Mouse (Mus musculus) liver, embryonic 12.5 days (tissue): ENCODE data around the gene Cabin1. TPM values are rescaled to one million over a fixed set of nuclear protein-coding genes. Genes with fewer than 3 reads are reported as not detected.

Source experiments
- ATAC-seq: fragments of 200-750 bp; cut with Nextera tagmentation; 2 replicates; pipeline ENCODE4 v1.8.0; 2017; ENCODE audit warnings: moderate number of reproducible peaks, mild to moderate bottlenecking, moderate library complexity
- H3K27ac ChIP-seq: fragments of 300-500 bp; sonication (generic); 2 replicates; pipeline ENCODE4 v1.5.1; 2016; ENCODE audit warnings: mild to moderate bottlenecking
- H3K27me3 ChIP-seq: fragments of 300-500 bp; sonication (generic); replicated peaks from 2 replicates; pipeline ENCODE4 v1.6.1; 2016; ENCODE audit warnings: mild to moderate bottlenecking, moderate library complexity
- H3K36me3 ChIP-seq: fragments of 300-500 bp; sonication (generic); 2 replicates; pipeline ENCODE4 v1.6.1; 2016; ENCODE audit warnings: mild to moderate bottlenecking, moderate library complexity
- H3K4me1 ChIP-seq: fragments of 300-500 bp; sonication (generic); 2 replicates; pipeline ENCODE4 v1.6.1; 2016
- H3K4me2 ChIP-seq: fragments of 300-500 bp; sonication (generic); 2 replicates; pipeline ENCODE4 v1.6.1; 2016; ENCODE audit warnings: mild to moderate bottlenecking, moderate library complexity
- H3K4me3 ChIP-seq: fragments of 300-500 bp; sonication (generic); 2 replicates; pipeline ENCODE4 v1.5.1; 2016; ENCODE audit warnings: mild to moderate bottlenecking, moderate library complexity
- H3K9ac ChIP-seq: fragments of 300-500 bp; sonication (generic); 2 replicates; pipeline ENCODE4 v1.6.1; 2016; ENCODE audit warnings: mild to moderate bottlenecking, moderate library complexity
- H3K9me3 ChIP-seq: fragments of 300-500 bp; sonication (generic); replicated peaks from 2 replicates; pipeline ENCODE4 v1.6.1; 2016; ENCODE audit warnings: mild to moderate bottlenecking, moderate library complexity
- WGBS: fragments of 180-500 bp; shearing (Covaris S2); methylation state at CpG from one replicate; pipeline ENCODE4 v1.1.7; 2016; ENCODE audit not compliant: insufficient replicate concordance; 5-methylcytosine and 5-hydroxymethylcytosine counted together
- polyA plus RNA-seq: library from polyadenylated mRNA; unstranded; fragments of >200 nt; fragmentation: Nextera tagmentation; extraction: Ambion mirVana; gene quantifications from 2 replicates; pipeline ENCODE4 v1.2.1, GENCODE M21; 2016

The Cabin1 gene
- polyA plus RNA-seq, 1 experiment from 2014 or later = 24.4 TPM

DNA sequence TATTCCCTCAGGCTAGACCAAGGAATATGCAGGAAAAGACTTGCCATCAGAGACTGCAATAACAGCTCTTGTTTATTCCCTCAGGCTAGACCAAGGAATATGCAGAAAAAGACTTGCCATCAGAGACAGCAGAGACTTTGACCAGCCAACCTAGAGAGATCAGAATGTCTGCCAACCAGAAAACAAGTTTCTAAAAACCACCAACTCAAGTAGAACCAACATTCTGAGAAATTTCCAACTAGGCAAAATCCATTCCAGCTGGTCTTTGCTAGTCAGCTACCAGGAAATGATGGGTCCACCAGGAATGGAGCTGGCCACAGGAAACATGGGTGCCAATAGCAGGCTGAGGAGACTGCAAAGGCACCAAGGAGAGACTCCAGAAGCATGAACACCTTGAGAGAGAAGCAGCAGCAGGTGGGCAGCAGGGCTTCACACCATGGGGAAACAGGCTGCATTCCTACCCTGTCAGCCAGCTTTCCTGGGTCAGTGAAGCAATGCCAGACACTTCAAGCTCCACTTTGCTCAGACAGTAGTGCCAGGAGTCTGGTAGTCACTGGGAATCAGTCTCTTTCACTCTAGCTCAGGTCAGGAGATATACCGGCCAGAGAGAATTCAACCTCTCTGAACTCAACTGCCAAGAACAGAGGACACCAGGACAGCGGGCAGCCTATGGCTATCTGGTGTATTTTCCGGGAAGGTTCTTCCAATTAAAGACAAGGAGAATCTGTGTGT is 56.1 kb downstream of the Cabin1 start:
- 78% methylated on average over 3 of the region's 3 CpGs for WGBS
- peaks cover 53% of the 10 kb centered on the region for H3K4me1 ChIP-seq
- peak overlapping the region; percentile 97 for H3K27ac ChIP-seq

DNA sequence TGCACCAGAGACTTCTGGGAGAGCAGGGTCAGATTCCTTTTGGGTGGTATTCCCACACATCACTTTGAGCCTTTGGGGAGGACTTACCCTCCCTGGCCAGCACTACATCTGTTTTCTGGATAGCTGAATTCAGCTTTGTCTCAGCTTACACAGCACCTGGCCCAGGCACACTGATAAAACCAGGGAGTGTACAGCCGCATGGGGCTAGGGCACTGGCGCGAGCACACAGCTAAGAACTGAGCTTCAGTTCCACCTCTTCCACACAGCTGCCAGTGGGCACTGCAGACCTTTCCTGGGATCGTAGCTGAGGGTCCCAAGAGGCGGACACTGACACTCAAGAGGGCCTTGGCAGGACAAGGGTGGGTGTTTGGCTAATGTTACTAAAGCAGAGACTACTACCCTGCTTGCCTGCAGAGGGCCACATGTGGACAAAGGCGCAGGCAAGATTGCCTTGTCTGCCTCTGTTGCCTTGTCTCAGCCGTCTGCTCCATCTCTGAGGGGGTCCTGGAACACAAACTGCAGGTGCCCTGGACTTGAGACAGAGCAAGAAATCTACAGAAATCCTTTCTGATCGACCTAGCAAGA is 57.4 kb downstream of the Cabin1 start:
- ATAC-seq = peak; percentile 79
- Histone ChIP-seq H3K27ac (peak overlapping the region; percentile 97), H3K36me3 (peaks cover 87% of the 10 kb centered on the region), H3K4me3 (0 out of 2 replicates have a peak overlapping the region, but pooled peaks have one; percentile 9), H3K9me3 (no peaks in the 10 kb centered on the region), H3K4me2 (peak overlapping the region; percentile 51), H3K27me3 (no peaks in the 10 kb centered on the region), H3K9ac (peak overlapping the region; percentile 61), H3K4me1 (peaks cover 60% of the 10 kb centered on the region)
- WGBS = 53% methylated on average over 8 of the region's 8 CpGs

More for the DNA sequence above, 56.1 kb downstream of the Cabin1 start:
- no peak overlapping the region for H3K4me3 ChIP-seq
- H3K27me3 ChIP-seq = no peaks in the 10 kb centered on the region
- H3K9ac ChIP-seq = no peak overlapping the region; the same call in 1 of the 2 replicates
- no peak for ATAC-seq
- peaks cover 89% of the 10 kb centered on the region for H3K36me3 ChIP-seq
- no peaks in the 10 kb centered on the region for H3K9me3 ChIP-seq
- no peak overlapping the region for H3K4me2 ChIP-seq

DNA sequence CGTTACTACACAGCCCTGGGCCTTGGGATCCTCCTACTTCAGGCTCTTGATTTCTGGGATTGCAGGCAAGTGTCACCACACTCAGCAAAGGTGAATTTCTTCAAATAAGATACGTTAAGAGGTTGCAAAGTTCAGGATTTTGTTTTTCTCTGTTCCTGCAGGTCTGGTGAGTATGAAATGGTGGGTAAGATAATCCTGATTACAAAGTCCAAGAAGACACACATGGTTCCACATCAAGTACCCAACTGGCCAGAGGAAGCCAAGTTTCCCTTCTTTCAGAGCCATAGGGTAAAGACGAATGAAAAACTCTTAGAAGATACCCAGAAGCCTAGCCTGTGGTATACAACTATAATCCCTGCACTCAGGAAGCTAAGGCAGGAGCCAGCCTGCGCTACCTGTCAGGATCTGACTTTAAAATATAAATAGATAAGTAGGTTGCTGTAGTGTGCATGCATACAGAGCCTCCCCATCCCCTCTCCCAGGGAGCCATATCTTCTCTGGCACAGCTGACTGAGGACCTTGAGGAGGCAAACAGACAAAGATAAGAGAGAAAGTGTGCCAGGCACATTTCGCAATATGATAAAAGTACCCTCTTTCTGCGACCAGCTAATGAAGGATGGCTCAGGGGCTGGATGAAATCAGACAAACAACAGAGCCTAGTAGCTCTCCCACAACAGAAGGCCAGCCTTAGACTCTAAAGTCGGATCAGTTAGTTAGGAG is 58.3 kb downstream of the Cabin1 start:
- Histone ChIP-seq H3K4me3 (0 out of 2 replicates have a peak overlapping the region, but pooled peaks have one; percentile 9), H3K27ac (peak overlapping the region; percentile 97), H3K27me3 (no peaks in the 10 kb centered on the region), H3K4me2 (peak overlapping the region; percentile 51), H3K9me3 (no peaks in the 10 kb centered on the region), H3K36me3 (peaks cover 83% of the 10 kb centered on the region), H3K9ac (peak overlapping the region; percentile 61), H3K4me1 (peaks cover 62% of the 10 kb centered on the region)
- peak; percentile 96 for ATAC-seq
- 39% methylated on average over 7 of the region's 7 CpGs for WGBS

DNA sequence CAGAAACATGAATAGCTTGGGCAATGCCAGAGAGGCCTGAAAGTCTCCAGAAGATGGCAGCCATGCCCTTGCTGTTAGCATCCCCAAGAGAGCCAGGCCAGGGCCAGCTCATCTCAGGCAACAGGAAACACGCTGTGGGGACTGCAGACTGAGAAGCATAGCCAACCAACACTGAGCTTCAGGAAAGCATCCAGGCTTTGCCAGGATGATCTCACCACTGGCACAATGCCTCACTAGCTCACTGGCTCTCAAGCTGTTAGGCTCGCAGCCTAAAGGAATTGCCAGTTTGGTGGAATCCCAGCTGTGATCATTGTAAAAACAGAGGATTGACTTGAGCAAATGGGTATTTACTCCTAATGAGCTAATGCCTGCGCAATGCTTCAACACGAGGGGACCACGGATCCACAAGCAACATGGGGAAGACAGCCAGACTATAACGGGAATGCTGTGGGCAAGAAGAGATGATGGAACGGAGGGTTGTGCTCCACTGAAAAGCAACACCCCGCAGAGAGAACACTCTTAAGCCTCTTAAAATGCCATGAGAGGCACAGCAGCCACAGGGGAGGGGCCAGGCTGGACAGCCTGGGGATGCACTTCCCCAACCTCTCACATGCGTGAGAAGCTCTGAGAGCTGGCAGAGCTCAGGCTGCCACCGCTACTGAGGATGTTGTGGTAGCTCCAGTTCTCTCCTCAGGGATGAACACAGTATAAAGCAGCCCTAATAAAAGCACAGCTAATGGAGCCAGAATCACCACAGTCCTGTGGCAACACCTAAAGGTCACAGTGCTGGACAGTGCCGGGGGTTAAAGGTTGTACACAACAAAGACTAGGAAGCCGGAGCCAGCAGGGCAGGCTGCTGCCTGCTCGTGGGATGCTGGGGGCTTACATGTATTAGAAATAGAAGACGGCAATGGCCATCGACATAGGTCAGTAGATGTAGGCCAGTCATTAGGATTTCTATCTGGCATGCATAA is 59.6 kb downstream of the Cabin1 start:
- Histone ChIP-seq H3K27ac (peak overlapping the region; percentile 97), H3K9ac (no peak overlapping the region), H3K36me3 (peaks cover 83% of the 10 kb centered on the region), H3K4me2 (no peak overlapping the region), H3K9me3 (no peaks in the 10 kb centered on the region), H3K4me3 (no peak overlapping the region), H3K27me3 (no peaks in the 10 kb centered on the region), H3K4me1 (peaks cover 72% of the 10 kb centered on the region)
- no peak for ATAC-seq
- WGBS = 82% methylated on average over 15 of the region's 15 CpGs

DNA sequence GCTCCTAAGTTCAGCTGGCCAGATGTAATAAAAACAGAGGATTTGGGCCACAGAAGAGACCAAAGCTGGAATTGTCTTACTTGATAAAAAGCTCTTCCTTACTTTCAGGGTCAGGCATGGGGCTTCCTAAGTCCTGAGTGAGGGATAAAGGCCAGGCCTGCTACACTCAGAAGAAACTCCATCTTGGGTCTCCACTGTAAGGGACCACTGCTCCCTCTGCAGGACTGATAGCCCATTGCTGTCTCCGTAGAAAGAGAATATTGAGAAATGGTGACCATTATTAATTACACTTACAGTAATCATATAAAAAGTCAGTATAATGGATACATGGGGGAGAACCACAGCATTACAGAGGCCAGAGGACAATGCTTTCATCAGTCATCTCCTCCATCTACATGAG is 60.6 kb downstream of the Cabin1 start:
- peaks cover 82% of the 10 kb centered on the region for H3K4me1 ChIP-seq

DNA sequence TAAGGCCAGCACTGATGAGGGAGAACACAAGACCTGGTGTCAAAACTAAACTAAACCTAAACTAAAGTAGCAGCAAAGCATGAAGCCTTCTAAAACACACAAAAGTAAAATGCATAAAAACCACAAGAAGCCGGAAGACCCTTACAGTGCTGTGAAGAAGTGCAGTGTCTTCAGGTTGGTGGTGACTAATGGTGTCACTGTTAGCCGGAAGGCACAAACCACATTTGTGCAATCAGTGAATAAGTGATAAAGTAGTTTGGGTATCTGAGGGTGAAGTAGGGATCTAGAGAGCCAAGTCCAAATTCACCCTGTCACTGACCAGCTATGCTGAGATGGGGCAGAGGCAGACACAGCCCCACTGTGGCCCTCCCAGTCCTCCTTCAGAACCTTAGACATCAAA is 61.6 kb downstream of the Cabin1 start:
- WGBS = 49% methylated on average over 2 of the region's 2 CpGs
- Histone ChIP-seq H3K27me3 (no peaks in the 10 kb centered on the region), H3K9ac (no peak overlapping the region), H3K27ac (peak overlapping the region; percentile 97), H3K9me3 (no peaks in the 10 kb centered on the region), H3K36me3 (peaks cover 80% of the 10 kb centered on the region), H3K4me2 (no peak overlapping the region), H3K4me3 (no peak overlapping the region), H3K4me1 (peaks cover 83% of the 10 kb centered on the region)
- ATAC-seq = no peak

More for the DNA sequence above, 60.6 kb downstream of the Cabin1 start:
- Histone ChIP-seq H3K27me3 (no peaks in the 10 kb centered on the region), H3K27ac (peak overlapping the region; percentile 97), H3K9ac (no peak overlapping the region), H3K36me3 (peaks cover 83% of the 10 kb centered on the region), H3K4me3 (no peak overlapping the region), H3K9me3 (no peaks in the 10 kb centered on the region), H3K4me2 (no peak overlapping the region)
- ATAC-seq = no peak
- WGBS = 88% methylated on average over 1 of the region's 1 CpGs

DNA sequence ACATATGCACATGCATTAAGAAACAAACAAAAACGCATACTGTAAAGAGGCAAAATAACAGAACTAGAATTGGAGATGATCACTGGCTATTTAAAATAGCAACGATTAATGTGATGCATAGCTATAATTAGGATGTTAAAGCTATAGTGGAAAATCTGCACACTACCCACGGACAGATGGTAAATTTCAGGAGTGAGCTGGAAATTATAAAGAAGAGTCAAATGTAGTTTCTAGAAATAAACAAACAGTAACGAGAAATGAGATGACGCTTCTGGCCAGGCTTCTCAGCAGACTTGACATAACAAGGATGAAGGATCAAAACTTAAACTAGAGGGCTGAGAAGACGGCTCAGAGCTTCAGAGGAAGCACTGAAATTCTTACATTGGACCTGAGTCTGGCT is 62.9 kb downstream of the Cabin1 start:
- Histone ChIP-seq H3K9ac (no peak overlapping the region), H3K27ac (no peak overlapping the region), H3K27me3 (no peaks in the 10 kb centered on the region), H3K4me2 (no peak overlapping the region), H3K4me3 (no peak overlapping the region), H3K9me3 (no peaks in the 10 kb centered on the region), H3K4me1 (peaks cover 82% of the 10 kb centered on the region), H3K36me3 (peaks cover 81% of the 10 kb centered on the region)
- ATAC-seq = no peak
- 86% methylated on average over 6 of the region's 6 CpGs for WGBS

DNA sequence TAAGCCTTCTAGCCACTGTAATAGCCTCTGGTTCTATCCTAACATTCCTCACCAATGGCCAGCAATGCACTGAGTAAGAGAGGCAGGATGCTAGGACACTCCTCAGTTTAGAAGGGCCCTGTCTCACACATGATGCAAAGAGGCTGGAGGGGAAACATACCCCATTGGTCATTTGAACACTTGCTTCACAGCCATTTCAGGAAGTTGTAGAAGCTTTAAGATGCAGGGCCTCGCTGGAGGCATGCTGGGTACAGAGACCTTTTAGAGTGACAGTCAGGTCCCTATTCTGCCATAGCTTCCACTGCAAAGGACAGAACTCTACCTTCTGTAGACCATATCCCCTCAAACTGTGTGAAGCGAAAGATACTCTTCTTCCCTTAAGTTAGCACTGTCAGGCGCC is 66.4 kb downstream of the Cabin1 start:
- peak overlapping the region; percentile 99 for H3K27ac ChIP-seq
- H3K9me3 ChIP-seq = no peaks in the 10 kb centered on the region
- no peak for ATAC-seq
- no peaks in the 10 kb centered on the region for H3K27me3 ChIP-seq
- 53% methylated on average over 3 of the region's 3 CpGs for whole genome bisulfite sequencing
- peak overlapping the region; percentile 73 for H3K4me2 ChIP-seq
- H3K4me1 ChIP-seq = peaks cover 82% of the 10 kb centered on the region
- H3K9ac ChIP-seq = peak overlapping the region; percentile 75
- peaks cover 89% of the 10 kb centered on the region for H3K36me3 ChIP-seq
- H3K4me3 ChIP-seq = peak overlapping the region; percentile 46

DNA sequence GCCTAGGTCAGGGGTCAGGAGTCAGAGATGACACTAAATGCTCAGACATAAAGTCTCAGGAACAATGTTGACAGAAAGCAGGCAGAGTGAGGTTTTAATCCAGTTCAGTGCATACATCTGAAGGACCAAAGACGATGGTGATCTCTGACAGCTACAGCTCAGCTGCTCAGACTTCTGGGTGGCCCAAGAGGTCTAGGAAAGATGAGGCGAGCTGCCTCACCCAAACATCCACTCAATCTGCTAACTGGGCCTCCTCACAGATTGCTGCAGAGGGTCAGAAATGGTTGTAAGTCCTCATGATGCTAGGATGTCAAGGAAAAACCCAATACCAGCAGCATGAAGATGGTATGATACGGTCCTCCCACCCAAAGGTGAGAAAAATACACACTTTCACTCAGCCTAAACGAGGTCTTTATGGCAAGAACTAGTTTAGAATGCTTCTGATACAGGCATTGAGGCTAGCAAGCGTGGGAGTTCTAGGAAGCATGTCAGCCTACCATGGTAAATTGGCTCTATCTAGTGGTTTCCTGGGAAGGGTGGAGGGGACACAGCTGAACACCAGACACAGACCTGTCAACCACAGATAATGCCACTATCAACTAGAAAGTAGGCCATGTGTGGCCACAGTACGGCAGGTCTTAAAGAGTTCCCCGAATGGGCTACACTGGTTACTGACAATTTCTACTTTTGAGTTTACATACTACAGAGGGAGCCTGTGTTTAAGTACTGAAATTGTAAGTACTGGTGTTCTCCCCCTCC is 67.4 kb downstream of the Cabin1 start:
- peak overlapping the region; percentile 46 for H3K4me3 ChIP-seq
- H3K36me3 ChIP-seq = peaks cover 91% of the 10 kb centered on the region
- H3K27me3 ChIP-seq = no peaks in the 10 kb centered on the region
- 24% methylated on average over 7 of the region's 7 CpGs for WGBS
- peak overlapping the region; percentile 99 for H3K27ac ChIP-seq
- no peaks in the 10 kb centered on the region for H3K9me3 ChIP-seq
- H3K4me2 ChIP-seq = peak overlapping the region; percentile 73
- peaks cover 77% of the 10 kb centered on the region for H3K4me1 ChIP-seq
- ATAC-seq = peak; percentile 98
- peak overlapping the region; percentile 75 for H3K9ac ChIP-seq

DNA sequence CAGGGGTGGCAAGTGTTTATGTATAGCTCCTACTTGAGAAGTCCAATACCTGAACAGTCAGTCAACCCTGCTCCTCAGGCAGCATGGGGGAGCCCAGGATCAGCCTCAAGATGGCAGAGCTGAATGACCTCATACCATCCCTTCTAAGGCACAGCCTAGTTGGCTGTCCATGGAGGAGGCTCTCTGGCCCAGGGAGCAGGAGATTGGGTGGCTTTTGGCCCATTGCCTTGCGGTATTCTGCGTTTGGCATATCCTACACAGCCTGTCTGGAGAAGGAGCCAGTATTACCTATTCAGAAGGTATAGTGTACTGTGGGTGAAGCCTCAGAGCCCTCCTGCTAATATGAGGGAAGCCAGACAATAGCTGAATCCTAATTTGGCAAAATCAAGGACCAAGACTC is 68.6 kb downstream of the Cabin1 start:
- peaks cover 94% of the 10 kb centered on the region for H3K36me3 ChIP-seq
- H3K4me2 ChIP-seq = no peak overlapping the region
- no peak for ATAC-seq
- H3K27me3 ChIP-seq = no peaks in the 10 kb centered on the region
- H3K27ac ChIP-seq = peak overlapping the region; percentile 99
- no peaks in the 10 kb centered on the region for H3K9me3 ChIP-seq
- 96% methylated on average over 2 of the region's 2 CpGs for WGBS
- peaks cover 73% of the 10 kb centered on the region for H3K4me1 ChIP-seq
- H3K4me3 ChIP-seq = no peak overlapping the region
- peak overlapping the region; percentile 60; the same call in 1 of the 2 replicates for H3K9ac ChIP-seq

DNA sequence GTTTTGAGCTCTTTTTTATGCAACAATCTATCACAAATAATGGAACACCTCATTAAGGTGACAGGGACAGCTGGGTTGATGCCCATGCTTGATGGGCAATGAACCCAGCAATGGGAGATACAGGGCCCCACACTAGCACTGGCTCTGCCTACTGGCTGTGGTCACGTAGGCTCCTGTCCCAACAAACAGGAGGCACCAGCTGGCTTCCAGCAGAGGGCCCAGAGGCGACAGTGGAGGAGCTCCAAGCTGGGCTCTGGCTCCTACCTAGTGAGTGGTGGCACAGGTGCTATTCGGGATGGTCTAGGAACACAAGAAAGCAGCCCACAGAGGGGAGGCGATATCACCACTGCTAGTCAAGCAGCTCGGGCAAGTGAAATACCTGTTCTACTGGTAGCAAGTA is 69.1 kb downstream of the Cabin1 start:
- H3K9me3 ChIP-seq = no peaks in the 10 kb centered on the region
- ATAC-seq = no peak
- H3K9ac ChIP-seq = 0 out of 2 replicates have a peak overlapping the region, but pooled peaks have one; percentile 60
- no peak overlapping the region for H3K4me2 ChIP-seq
- H3K27ac ChIP-seq = peak overlapping the region; percentile 99
- WGBS = 87% methylated on average over 5 of the region's 5 CpGs
- no peaks in the 10 kb centered on the region for H3K27me3 ChIP-seq
- no peak overlapping the region for H3K4me3 ChIP-seq
- H3K4me1 ChIP-seq = peaks cover 71% of the 10 kb centered on the region
- peaks cover 92% of the 10 kb centered on the region for H3K36me3 ChIP-seq
